17 mouse cellular contexts compared by ENCODE assay signal in genomic region chr16:13977026-13977425, GRCm38 (mm10). TPM values are rescaled to one million over a fixed set of nuclear protein-coding genes. Genes with fewer than 3 reads are reported as not detected.
"Had no signal": no experiment of that assay in that cellular context is flagged by ENCODE, and none has a peak within 500 bp of the region (broad histone marks: within the 10 kb centered on the region; RNA-seq: fewer than 3 reads in every experiment).

No protein-coding gene starts in this region.

RNA-seq across cellular contexts. Expression of gene 2900011O08Rik, which starts 9.4 kb away (rescaled TPM):
- total RNA-seq: common myeloid progenitor, adult 5-6 weeks; gastrocnemius, adult 18-20 months; gastrocnemius, adult 2 months; gastrocnemius, postnatal 25 days; gastrocnemius, postnatal 36 days; granulocyte monocyte progenitor cell, adult 5-6 weeks; heart, adult 18-20 months; heart, adult 2 months had no signal
- polyA plus RNA-seq: erythroblast, embryonic 14.5 days; gonadal fat pad, adult 2 months had no signal

RNA-seq across cellular contexts. Expression of gene Ifitm7, which starts 9.7 kb away (rescaled TPM):
- total RNA-seq: gastrocnemius, adult 18-20 months; gastrocnemius, adult 2 months; gastrocnemius, adult 8-10 months; gastrocnemius, postnatal 10 days; gastrocnemius, postnatal 14 days; gastrocnemius, postnatal 25 days; gastrocnemius, postnatal 36 days; gastrocnemius, postnatal 4 days; heart, adult 18-20 months; heart, adult 2 months; heart, adult 8-10 months had no signal
- polyA plus RNA-seq: embryonic facial prominence, embryonic 14.5 days; erythroblast, embryonic 14.5 days; heart, adult 2 months; heart, embryonic 11.5 days had no signal
